Mouse (Mus musculus): ENCODE measurements around the gene Eif4g1. TPM values are rescaled to one million over a fixed set of nuclear protein-coding genes. Genes with fewer than 3 reads are reported as not detected.

The Eif4g1 gene
- polyA plus RNA-seq, 1 experiment from 2014 or later = 73.5 TPM

DNA sequence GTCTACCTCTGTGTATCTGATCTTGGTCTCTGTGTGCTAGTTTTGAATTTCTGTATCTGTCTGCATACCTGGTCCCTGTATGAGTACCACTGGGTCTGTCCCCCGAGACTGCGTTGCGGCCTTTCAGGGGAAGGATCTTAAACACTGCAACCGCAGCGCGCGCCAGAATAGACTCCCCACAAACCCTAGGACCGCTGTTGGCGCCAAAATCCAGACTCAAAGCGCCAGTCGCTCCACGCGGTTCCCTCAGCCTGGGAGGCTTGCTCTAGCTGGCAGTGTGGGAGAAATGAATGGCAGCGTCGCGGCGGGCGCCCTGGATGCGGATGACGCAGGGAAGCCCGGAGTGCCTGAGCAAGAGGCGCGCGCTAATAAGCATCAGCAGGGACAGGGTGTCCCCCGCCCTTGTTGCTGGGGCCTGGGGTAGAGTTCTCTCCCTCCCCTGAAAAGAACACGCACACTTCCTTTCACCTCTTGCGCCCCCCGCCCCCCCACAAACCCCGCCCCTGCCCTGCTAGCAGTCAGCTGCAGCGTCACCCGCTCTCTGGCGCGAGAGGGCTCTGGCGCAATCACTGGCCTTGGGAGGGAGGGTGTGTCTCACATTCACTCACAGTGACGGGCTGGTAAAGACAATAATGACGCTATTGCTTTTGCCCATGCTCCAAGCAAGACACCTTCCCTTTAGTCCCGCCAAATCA is 46.0 kb upstream of the Eif4g1 start:
- Histone ChIP-seq H3K4me1 (ENCODE audit: insufficient read depth, low read depth, low read length) (peaks cover 7% of the 10 kb centered on the region; the same call in 1 of the 2 replicates), H3K27ac (ENCODE audit: low read length) (no peak overlapping the region), H3K4me2 (replicated peaks; ENCODE audit: low read depth, low read length) (peak overlapping the region; percentile 98), H3K27me3 (replicated peaks; ENCODE audit: insufficient read depth, low read length) (peaks cover 20% of the 10 kb centered on the region), H3K36me3 (ENCODE audit: insufficient read depth, low read length) (no peaks in the 10 kb centered on the region), H3K9me3 (ENCODE audit: low read length) (no peaks in the 10 kb centered on the region), H3K4me3 (ENCODE audit: low read depth, low read length) (peak overlapping the region; percentile 59), H3K9ac (replicated peaks; ENCODE audit: low read depth) (no peak overlapping the region)
- WGBS = under 1% methylated on average over 37 of the region's 37 CpGs
- TF ChIP-seq EP300 (IDR thresholded peaks at IDR 0.05) = no peak
- TF ChIP-seq CTCF (IDR thresholded peaks at IDR 0.05) = no peak
- ATAC-seq (peak; percentile 56), DNase-seq (ENCODE audit: low spot score) (peak; percentile 78)

- TF ChIP-seq CTCF (IDR thresholded peaks at IDR 0.05) (no peak), EP300 (IDR thresholded peaks at IDR 0.05) (no peak)
These were observed 44.9 kb upstream of the Eif4g1 start for GRCm38 (mm10) chr16:20623211-20623610.

DNA sequence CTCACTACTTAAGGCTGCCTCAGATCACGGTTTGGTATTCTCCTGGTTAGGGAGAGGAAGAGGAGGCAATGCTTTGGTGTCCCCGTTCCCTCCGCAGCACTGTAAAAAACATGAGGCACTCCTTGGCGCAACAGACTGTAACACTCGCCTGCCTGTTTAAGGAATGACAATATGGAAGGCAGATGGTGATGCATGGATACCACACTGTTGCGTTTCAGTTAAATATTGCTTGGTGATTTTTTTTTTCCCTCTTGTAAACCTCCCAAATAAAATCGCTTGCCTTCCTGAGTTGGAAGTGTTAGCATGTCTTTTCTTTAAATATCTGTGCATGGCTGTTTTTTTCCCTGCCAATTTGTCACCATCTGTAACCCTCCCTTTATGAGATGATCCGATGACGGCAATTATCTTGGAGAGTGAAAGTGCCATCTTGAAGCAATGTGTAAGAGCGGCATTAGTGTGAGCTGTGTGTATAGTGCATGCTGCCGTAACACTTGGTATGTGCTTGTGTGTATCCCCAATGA is 39.2 kb upstream of the Eif4g1 start:
- TF ChIP-seq EP300 (IDR thresholded peaks at IDR 0.05) (no peak), CTCF (IDR thresholded peaks at IDR 0.05) (no peak)
- H3K4me1 ChIP-seq (ENCODE audit: insufficient read depth, low read depth, low read length) = peaks cover 4% of the 10 kb centered on the region; the same call in 1 of the 2 replicates
- no peaks in the 10 kb centered on the region for H3K9me3 ChIP-seq (ENCODE audit: low read length)
- no peak overlapping the region for H3K4me3 ChIP-seq (ENCODE audit: low read depth, low read length)
- no peak for ATAC-seq
- no peak overlapping the region for H3K27ac ChIP-seq (ENCODE audit: low read length)
- H3K27me3 ChIP-seq (replicated peaks; ENCODE audit: insufficient read depth, low read length) = no peaks in the 10 kb centered on the region
- 50% methylated on average over 11 of the region's 11 CpGs for WGBS
- no peaks in the 10 kb centered on the region for H3K36me3 ChIP-seq (ENCODE audit: insufficient read depth, low read length)
- no peak overlapping the region for H3K9ac ChIP-seq (replicated peaks; ENCODE audit: low read depth)
- no peak for DNase-seq (ENCODE audit: low spot score)
- no peak overlapping the region for H3K4me2 ChIP-seq (replicated peaks; ENCODE audit: low read depth, low read length)

More at GRCm38 (mm10) chr16:20623211-20623610, 44.9 kb upstream of the Eif4g1 start:
- Histone ChIP-seq H3K27me3 (replicated peaks; ENCODE audit: insufficient read depth, low read length) (peaks cover 20% of the 10 kb centered on the region), H3K27ac (ENCODE audit: low read length) (no peak overlapping the region), H3K36me3 (ENCODE audit: insufficient read depth, low read length) (no peaks in the 10 kb centered on the region), H3K4me2 (replicated peaks; ENCODE audit: low read depth, low read length) (no peak overlapping the region), H3K9ac (replicated peaks; ENCODE audit: low read depth) (no peak overlapping the region), H3K4me3 (ENCODE audit: low read depth, low read length) (no peak overlapping the region), H3K4me1 (ENCODE audit: insufficient read depth, low read depth, low read length) (peaks cover 7% of the 10 kb centered on the region; the same call in 1 of the 2 replicates), H3K9me3 (ENCODE audit: low read length) (no peaks in the 10 kb centered on the region)
- no peak for DNase-seq (ENCODE audit: low spot score)
- WGBS = 29% methylated on average over 2 of the region's 2 CpGs
- ATAC-seq = no peak

GRCm38 (mm10) chr16:20629731-20630634 is 38.1 kb upstream of the Eif4g1 start, which contains the start of gene Ece2:
Ece2 (plus strand) TSS chr16:20629828.
- H3K27me3 ChIP-seq (replicated peaks; ENCODE audit: insufficient read depth, low read length) = no peaks in the 10 kb centered on the region
- H3K9me3 ChIP-seq (ENCODE audit: low read length) = no peaks in the 10 kb centered on the region
- H3K4me2 ChIP-seq (replicated peaks; ENCODE audit: low read depth, low read length) = peak within 1 kb of the TSS; percentile 74
- no peaks in the 10 kb centered on the region for H3K36me3 ChIP-seq (ENCODE audit: insufficient read depth, low read length)
- ATAC-seq (peak; percentile 43), DNase-seq (ENCODE audit: low spot score) (no peak)
- no peak for TF ChIP-seq EP300 (IDR thresholded peaks at IDR 0.05)
- TF ChIP-seq CTCF (IDR thresholded peaks at IDR 0.05) = no peak
- H3K9ac ChIP-seq (replicated peaks; ENCODE audit: low read depth) = no peak within 1 kb of the TSS
- peak within 1 kb of the TSS; percentile 31 for H3K4me3 ChIP-seq (ENCODE audit: low read depth, low read length)
- H3K4me1 ChIP-seq (ENCODE audit: insufficient read depth, low read depth, low read length) = peaks cover 4% of the 10 kb centered on the region; the same call in 1 of the 2 replicates
- H3K27ac ChIP-seq (ENCODE audit: low read length) = no peak within 1 kb of the TSS
- WGBS = 6% methylated on average over 52 of the region's 54 CpGs

DNA sequence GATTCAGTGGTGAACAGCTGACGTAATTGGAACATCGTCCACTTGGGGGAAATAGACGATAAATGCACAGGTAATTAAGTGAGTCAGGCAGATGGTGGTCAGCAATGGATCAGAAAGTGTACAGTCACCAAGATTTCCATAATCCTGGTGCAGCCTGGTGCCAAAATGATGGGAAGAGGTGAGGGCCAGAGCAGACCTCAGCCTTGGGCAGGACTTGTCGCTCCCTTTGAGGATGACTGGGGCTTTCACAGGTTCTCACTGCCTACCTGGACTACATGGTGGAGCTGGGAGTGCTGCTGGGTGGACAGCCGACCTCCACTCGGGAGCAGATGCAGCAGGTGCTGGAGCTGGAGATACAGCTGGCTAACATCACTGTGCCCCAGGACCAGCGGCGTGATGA is 30.7 kb upstream of the Eif4g1 start:
- H3K4me3 ChIP-seq (ENCODE audit: low read depth, low read length) = no peak overlapping the region
- H3K9ac ChIP-seq (replicated peaks; ENCODE audit: low read depth) = no peak overlapping the region
- DNase-seq (ENCODE audit: low spot score) = no peak
- no peaks in the 10 kb centered on the region for H3K27me3 ChIP-seq (replicated peaks; ENCODE audit: insufficient read depth, low read length)
- no peak overlapping the region for H3K4me2 ChIP-seq (replicated peaks; ENCODE audit: low read depth, low read length)
- no peaks in the 10 kb centered on the region for H3K4me1 ChIP-seq (ENCODE audit: insufficient read depth, low read depth, low read length)
- TF ChIP-seq CTCF (IDR thresholded peaks at IDR 0.05) (no peak), EP300 (IDR thresholded peaks at IDR 0.05) (no peak)
- ATAC-seq = no peak
- 63% methylated on average over 8 of the region's 8 CpGs for WGBS
- no peaks in the 10 kb centered on the region for H3K36me3 ChIP-seq (ENCODE audit: insufficient read depth, low read length)
- H3K9me3 ChIP-seq (ENCODE audit: low read length) = no peaks in the 10 kb centered on the region
- no peak overlapping the region for H3K27ac ChIP-seq (ENCODE audit: low read length)

- WGBS = 63% methylated on average over 8 of the region's 8 CpGs
These were observed 29.7 kb upstream of the Eif4g1 start for GRCm38 (mm10) chr16:20638367-20638766.

More at GRCm38 (mm10) chr16:20638367-20638766, 29.7 kb upstream of the Eif4g1 start:
- Histone ChIP-seq H3K4me1 (ENCODE audit: insufficient read depth, low read depth, low read length) (no peaks in the 10 kb centered on the region), H3K4me3 (ENCODE audit: low read depth, low read length) (no peak overlapping the region), H3K4me2 (replicated peaks; ENCODE audit: low read depth, low read length) (no peak overlapping the region), H3K27ac (ENCODE audit: low read length) (no peak overlapping the region), H3K9me3 (ENCODE audit: low read length) (no peaks in the 10 kb centered on the region), H3K9ac (replicated peaks; ENCODE audit: low read depth) (no peak overlapping the region), H3K27me3 (replicated peaks; ENCODE audit: insufficient read depth, low read length) (no peaks in the 10 kb centered on the region), H3K36me3 (ENCODE audit: insufficient read depth, low read length) (no peaks in the 10 kb centered on the region)
- ATAC-seq (no peak), DNase-seq (ENCODE audit: low spot score) (no peak)
- TF ChIP-seq EP300 (IDR thresholded peaks at IDR 0.05) = no peak
- TF ChIP-seq CTCF (IDR thresholded peaks at IDR 0.05) = no peak

All from lung, postnatal 0 days (tissue).